Mouse (Mus musculus) embryonic stem cell, embryonic (primary cell): ENCODE measurements at regions not wholly inside any gene's neighbourhood (a gene's known extent, or its start where the extent isn't known, plus 50 kb on each side); places are given as distances from the start of the nearest gene placed in this dataset.

Experiments used
- CTCF ChIA-PET, 4 experiments: fragments of 300-600 bp in 2 of 4; fragments of 350-600 bp in 2 of 4; sonication (Branson Sonifier 250); formaldehyde crosslinking; loops; one replicate each; lab custom pipeline; 2022; ENCODE audit warnings: inconsistent platforms in 2 of 4; lab: Charles Lee
- POLR2A ChIA-PET, 4 experiments: fragments of 300-600 bp in 2 of 4; fragments of 350-600 bp in 2 of 4; sonication (Branson Sonifier 250); formaldehyde crosslinking; loops; one replicate each; lab custom pipeline; 2022; ENCODE audit warnings: antibody characterized with exemption in 4 of 4, inconsistent platforms in 1 of 4; lab: Charles Lee

DNA sequence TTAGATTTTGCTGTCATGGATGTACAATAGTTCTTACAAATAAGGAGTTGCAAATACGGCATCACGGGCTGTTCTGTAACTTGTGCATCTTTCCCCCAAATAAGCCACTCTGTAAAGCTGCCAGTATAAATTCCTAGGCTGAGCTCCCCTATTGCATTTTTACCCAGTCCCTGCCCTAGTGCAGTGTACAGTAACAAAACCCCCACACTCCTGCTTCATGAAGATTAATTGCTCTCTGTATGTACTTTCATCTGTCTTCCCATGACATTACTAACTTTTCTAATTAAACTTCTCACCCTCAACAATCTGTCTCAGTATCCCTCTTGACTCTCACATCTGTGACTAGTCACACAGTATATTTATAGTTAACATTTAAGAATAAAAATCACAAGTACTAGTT lies 73.4 kb downstream of the Tm4sf1 start:
- ChIA-PET CTCF (no interaction called here), POLR2A (no interaction called here)

DNA sequence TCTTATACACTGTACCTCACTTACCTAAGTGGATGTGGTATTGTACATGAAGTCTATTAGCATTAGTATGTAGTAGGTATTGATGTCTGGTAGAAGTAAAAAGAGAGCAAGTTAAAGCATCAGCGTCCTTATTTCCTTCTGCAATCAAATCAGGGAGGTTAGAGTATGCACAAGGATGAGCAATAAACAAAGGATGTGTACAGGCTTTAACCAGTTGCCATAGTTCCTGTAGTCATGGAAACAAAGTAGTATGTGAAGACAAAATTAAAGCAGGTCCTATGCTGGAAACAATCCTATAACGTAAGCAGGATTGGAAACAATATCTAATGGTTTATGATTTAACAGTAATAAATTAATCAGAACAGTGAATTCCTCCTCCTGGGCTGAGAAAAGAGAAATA lies 78.0 kb downstream of the Tm4sf1 start:
- CTCF ChIA-PET: no interaction called here
- POLR2A ChIA-PET: no interaction called here

DNA sequence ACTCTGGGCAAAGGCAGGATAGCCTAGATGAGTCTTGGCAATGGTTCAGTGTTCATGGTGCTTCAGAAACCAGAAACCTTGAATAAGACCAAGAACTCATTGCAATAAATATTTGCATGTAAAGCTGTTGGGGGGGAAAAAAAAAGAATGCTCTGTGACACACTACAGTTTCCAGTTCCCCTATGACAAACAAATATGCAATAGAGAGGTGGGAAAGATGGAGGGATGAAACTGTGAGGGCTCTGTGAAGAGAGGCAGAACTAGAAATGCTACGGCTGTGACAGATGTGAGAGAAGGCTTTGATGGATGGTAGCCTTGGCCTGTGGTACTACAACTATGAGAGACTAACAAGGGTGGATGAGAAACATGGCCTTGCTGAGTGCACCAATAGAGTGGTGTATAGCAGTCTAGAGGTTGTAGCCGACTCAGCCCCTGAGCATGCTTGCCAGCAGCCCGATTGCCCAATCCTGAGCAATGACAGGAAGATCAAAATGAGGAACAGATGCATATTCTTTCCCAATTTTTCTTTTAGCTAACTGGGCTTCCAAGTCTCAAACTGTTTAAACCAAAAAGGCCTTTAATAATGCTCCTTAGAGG lies 79.4 kb downstream of the Tm4sf1 start:
- POLR2A ChIA-PET: no interaction called here
- CTCF ChIA-PET: no interaction called here

DNA sequence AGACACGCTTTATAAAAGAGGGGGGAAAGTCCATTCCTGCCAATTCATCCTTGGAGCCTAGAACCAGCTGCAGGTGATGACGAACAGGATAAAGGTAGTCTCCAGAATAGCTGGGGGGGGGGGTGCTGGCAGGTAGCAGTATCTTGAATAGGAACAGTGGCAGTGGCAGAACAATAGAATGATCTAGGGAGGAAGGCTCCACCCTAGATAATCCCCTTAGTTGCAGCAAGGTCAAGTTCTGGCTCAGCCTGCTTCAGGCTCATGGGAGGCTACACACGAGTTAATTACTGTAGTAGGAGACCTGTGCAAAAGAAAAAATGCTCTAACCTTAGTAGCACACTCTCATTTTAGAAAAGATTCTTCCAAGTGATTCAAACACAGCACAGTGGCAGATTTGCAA lies 83.4 kb downstream of the Tm4sf1 start:
- ChIA-PET POLR2A (interaction anchor here in 2 of 4 experiments (0.6 kb wide), 2 partner anchors 122 to 1894 kb away, joined by 3 read pairs; no protein-coding TSS in a partner anchor), CTCF (interaction anchor here in 2 of 4 experiments (0.5 to 0.7 kb wide), 2 partner anchors 209 to 1226 kb away, joined by 4 to 6 read pairs; no protein-coding TSS in a partner anchor)

DNA sequence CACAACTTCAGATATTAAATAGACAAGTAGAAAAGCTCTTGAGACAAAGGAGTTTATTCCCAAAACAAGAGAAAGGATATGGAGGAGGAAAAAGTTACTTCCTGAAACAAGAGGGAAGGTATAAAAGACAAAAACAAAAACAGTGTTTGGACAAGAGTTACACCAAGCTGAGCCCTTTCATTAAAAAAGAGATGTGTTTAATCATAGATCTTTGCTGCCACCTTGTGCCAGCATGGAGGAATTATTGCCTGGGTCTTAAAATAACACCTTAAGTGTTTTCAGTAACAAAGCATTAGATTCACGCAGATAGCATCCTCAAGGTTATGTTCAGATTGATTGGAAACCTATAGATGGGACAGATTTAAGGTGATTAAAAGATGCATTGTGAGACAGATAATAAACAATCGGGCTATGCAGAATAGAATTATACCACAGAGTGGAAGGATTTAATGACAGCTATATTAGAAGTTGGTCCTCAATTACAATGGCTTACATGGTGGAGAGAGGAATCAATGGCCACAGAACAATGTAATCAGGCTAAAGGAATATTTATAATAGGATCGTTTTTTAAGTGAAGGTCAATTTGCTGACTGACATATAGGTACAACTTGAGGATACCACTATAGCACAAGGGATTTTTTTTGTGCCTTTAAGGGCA lies 97.6 kb downstream of the Tm4sf1 start:
- ChIA-PET CTCF (interaction anchor here in 1 of 4 experiments (0.5 kb wide), 1 partner anchor 1850 kb away, joined by 3 read pairs; no protein-coding TSS in a partner anchor), POLR2A (no interaction called here)

DNA sequence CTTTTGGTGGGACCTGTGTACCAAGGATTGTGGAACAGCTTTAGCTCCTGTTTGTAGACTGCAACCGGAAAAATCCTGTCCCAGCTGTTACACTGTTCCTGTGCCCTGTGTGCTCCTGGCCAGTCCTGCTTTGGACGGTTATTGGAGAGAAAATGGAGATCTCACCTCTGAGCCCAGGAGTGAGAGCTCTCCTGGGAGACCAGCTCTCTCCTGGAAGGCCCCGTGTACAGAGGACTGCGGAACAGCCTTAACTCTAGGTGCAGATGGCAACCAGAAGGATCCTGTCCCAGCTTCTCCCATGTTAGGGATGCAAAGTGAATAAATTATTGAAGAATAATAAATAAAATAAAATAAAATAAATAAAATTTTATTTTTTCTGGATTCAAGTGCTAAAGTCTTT lies 98.4 kb downstream of the Tm4sf1 start:
- POLR2A ChIA-PET: no interaction called here
- CTCF ChIA-PET: interaction anchor here in 1 of 4 experiments (0.5 kb wide), 1 partner anchor 1849 kb away, joined by 3 read pairs; no protein-coding TSS in a partner anchor

DNA sequence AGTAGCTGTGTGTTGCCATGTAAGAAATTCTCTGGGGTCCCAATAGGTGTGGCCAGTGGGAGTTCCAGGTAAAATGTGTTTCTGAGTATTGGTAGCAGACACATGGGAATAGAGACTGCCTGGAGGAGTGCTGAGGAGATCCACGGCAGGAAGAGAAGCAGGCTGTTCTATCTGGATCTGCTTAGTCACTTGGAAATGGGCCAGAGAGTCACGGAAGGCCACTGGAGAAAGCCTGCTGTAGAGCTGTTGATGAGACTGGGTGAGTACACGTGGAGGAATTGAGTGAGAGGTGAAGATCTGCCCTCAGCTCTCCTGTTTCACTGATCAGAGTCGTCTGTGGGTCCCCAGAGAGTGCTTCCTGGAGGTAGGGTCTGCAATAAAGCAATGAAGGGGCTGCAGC lies 120.2 kb downstream of the Tm4sf1 start:
- CTCF ChIA-PET: no interaction called here
- POLR2A ChIA-PET: no interaction called here

DNA sequence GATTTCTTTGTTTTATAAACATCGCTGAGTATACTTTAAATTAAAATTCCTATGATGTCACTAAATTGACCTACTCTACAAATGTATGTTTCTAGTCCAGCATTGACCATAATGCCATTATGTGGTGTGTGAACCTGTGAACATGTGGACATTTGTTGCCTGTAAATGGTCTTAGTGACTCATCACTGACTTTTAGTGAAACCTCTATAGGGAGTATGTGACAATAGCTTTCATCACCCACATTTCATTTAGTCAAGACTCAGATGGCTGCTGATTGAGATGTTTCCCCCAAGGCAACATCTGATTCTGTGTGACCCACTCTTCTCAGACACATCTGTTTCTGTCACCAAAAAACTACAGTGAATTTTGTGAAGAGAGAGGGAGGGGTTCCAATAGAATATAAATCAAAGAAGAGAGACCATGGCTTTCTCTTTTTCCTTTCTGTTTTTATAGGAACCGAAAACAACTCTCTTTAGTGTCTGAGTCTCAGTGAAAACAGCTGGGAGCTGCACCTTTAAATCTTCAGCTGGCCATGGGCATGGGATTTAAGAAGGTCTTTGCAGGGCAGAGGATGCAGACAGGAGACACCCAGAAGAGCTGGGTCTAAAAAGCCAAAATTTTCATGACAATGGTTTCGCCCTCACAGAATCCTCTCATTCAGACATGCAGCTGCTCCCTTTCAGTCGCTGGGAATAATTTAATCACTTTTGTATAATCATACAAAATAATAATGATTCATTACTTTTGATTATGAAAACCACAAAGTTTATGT lies 148.4 kb downstream of the Tm4sf1 start:
- ChIA-PET CTCF (no interaction called here), POLR2A (no interaction called here)

DNA sequence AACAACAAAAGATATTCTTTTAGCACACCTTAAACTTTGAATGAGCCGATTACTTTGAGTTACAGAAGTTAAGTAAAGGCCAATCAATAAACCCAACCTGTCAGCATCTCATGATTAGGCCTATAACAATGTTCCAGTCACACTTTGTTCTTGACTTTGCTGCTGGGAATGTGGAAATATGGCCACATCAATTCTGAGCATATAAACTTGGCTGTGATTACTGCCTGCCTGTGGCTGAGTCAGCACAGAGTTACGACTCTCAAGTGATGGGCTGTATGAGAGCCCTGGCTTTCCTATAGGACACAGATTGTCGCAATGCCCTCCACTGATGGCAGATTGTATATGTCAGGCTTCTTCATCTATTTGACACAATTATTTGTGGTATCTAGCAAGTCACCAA lies 152.6 kb downstream of the Tm4sf1 start:
- POLR2A ChIA-PET: no interaction called here
- CTCF ChIA-PET: no interaction called here

DNA sequence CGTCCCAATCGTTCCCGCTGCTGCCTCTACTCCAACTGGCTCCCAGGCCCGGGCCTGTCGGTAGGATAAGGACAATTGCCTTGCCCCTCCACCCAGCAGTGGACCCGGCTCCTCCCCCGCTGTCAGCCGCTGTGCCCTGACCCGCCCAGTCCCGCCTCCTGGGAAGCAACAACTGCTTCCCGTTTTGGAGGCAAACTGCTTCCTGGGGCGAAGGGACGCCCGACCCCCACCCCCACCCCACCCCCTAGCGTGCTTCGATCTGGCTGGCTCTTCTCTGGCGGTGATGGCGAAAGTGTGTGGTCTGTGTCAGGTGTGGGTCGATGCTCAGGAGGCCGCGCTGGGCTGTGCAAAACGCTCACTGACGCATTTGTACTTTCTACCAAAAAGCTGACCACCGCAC lies 164.9 kb downstream of the Tm4sf1 start:
- CTCF ChIA-PET: no interaction called here

DNA sequence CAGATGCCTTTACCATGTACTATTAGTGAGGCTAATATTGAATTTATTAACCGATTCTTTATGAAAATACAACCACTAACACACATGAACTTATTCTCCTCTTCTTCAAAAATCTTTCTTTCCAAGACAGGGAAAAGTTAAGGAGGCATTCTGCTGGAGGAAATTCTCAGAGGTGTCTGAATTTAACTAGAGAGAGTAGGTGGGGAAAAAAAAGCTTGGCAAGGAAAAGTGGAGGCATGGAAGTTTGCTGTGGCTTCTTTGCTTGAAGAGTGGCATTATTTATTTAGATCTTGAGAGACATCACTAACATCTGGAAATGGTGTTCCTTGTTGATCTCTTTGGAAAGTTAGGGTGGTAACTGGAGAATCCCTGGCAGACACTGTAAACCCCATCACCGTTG lies 173.2 kb downstream of the Tm4sf1 start:
- ChIA-PET CTCF (no interaction called here), POLR2A (no interaction called here)

More for the DNA sequence above, 164.9 kb downstream of the Tm4sf1 start:
- POLR2A ChIA-PET: no interaction called here

DNA sequence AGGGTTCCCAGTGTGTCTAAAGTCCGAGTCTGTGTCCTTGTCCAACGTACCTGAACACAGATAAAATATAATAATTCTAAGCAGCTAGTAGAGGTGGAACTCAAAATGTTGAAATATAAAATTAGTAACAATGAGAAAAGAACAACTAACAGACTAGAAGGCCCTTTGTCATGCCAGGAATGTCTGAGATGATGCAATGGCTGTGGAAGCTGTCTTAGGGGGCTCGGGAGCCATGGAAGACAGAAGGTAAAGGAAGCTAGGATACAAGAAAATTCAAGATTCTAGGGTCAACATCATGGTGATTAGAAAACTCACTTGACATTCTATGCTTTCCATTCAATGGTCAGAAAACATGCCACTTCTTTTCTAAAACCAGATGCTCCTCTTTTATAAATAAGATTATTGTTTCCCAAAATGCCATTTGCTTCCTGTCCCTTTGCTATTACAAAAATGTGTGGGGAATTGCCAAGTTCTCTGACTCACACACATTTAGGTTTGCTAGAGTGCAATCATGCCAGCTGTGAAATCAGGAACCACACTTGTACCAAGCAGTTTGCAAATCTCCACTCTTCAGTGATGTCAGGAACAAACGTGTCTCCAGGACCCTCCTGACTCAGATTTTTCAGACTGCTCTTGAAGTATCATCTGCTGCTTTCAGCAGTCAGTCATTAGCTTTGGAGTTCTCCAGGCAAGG lies 175.8 kb downstream of the Tm4sf1 start:
- ChIA-PET POLR2A (no interaction called here), CTCF (no interaction called here)

DNA sequence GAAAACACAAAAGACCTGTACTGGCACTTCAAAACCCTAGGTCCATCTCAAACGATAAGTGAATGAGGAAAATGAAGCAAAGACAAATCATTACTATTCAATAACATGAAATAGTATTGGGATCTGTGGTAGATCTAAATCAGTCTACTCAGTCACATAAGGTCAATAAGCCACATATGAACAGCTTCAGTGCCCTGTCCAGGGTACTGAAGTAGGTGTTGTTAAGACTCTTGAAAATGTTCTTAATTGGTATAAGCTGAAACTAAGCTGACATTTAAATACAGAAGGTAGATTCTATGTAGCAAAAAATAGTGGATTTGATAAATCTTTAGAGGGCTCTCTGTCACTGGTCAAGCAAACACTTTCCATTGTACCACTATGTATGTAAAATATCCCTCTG lies 183.8 kb downstream of the Tm4sf1 start:
- ChIA-PET CTCF (no interaction called here), POLR2A (no interaction called here)

DNA sequence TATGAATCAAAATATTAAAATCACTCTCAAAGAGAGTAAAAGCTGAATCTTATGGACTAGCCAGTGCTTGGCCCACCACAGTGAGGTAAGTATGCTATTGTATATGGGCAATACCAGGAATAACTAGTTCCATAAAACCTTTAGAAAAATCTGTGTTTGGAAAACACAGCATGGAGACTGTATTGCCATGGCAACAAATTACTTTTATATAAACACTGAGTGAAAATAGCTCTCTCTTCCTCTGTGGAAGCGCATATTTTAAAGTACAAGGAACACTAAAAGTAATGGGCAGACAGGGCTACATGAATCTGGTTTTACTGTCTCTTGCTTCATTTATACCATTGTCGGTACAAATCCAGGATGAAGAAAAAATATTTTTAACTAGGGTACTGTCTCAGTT lies 199.5 kb downstream of the Tm4sf1 start:
- POLR2A ChIA-PET: no interaction called here
- CTCF ChIA-PET: no interaction called here

DNA sequence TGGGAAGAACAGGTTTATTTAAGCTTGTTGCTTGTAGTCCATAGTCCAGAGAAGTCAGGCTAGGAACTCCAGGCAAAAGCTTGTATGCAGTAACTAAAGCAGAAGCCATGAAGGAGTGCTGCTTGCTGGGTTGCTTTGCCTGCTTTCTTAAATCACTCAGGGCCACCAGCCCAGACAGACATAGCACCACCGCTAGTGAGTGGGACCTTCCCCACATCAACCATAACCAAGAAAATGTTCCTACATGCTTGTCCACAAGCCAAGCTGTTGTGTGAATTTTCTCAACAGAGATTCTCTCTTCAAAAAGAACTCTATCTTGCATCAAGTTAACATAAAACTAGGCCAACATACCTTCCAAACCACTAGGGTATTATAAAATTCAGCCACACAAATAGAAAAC lies 201.3 kb downstream of the Tm4sf1 start:
- ChIA-PET CTCF (interaction anchor here in 1 of 4 experiments (0.7 kb wide), 1 partner anchor 952 kb away, joined by 9 read pairs; no protein-coding TSS in a partner anchor), POLR2A (no interaction called here)

DNA sequence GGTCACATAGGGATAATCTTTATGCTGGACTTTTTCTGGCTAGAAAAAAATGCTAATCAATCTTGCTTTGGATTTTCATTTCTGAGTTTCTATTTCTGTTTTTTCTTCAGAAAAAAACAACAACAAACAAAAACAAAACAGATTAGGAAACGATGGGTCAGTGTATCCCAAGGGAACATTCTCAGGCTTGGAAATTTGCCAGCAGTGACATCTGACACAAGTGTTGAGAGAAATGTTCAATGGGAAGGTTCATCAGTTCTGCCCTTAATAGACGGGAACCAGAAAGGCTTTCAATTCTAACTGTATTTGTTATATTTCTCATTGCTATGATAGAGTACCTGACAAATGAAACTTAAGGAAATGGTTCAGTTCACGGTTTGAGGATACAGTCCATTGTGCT lies 206.9 kb downstream of the Tm4sf1 start:
- ChIA-PET POLR2A (interaction anchor here in 1 of 4 experiments (0.5 kb wide), 1 partner anchor 117 kb away, joined by 3 read pairs; no protein-coding TSS in a partner anchor), CTCF (no interaction called here)

DNA sequence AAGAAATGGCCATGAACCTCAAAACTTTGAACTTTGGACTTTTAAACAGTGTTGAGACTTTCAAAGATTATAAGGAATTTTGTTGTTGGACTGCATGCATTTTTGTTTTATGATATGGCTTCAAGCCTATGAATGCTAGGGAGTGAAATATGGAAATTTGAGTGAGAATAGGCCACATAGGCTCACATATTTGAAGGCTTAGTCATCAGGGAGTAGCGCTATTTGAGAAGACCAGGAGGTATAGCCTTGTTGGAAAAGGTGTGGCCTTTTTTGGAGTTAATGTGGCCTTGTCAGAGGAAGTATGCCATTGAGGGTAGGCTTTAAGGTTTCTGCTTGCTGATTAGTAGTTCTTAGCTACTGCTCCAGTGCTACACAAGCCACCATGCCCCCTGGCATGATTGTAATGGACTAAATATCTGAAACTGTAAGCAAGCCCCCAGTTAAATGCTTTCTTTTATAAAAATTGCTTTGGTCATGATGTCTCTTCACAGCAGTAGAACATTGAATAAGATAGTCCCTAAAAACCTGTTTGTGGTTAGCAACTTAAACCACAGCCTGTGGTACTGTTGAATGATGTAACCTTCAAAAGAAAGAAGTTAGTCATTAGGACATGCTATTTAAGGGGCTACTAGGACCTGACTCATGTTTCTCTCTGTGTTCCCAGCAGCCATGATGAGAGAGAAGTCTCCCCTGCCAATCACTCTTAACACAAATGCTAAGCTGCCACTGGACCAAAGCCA lies 208.4 kb downstream of the Tm4sf1 start:
- POLR2A ChIA-PET: no interaction called here
- CTCF ChIA-PET: no interaction called here

DNA sequence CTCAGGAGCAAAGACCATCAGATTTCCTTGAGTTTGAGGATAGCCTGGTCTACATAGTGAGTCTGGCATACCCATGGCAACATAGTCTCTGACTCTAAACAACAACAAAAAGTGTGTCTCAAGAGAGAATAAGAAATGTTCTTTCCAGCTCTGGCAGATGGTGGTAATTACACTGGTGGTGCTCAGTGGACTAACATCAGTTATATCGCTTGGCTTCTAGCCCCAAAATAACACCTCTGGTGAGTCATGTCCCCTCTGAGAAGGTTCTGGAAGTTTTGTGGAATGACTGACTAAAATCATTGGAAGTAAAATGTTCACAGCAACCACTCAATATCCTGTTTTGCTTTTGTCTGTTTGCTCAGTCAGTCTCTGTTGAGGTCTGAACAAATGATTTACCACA lies 227.3 kb downstream of the Tm4sf1 start:
- CTCF ChIA-PET: no interaction called here
- POLR2A ChIA-PET: no interaction called here

DNA sequence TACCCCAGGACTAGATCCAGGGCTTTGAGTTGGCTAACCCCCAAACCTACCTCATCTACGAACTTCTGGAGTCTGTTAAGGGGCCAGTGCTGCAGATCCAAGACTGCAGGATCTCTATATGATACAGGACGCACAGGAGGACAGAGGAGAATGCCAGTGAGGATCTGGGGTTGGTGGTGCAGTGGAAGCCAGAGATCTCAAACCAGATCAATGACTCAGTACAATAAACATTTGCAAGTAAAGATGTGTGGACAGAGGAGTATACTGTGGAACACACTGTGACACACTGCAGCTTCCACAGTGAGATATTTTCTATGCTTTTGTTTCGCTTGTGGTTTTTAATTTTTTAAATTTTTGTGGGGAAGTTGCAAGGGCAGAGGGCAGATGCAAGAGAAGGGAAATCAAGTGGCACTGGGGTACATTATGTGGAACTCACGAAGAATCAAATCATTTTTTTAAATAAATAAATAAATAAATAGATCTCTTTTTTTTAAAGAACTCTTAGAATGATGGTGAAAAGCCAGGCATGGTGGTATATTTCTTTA lies 227.8 kb downstream of the Tm4sf1 start:
- ChIA-PET CTCF (no interaction called here), POLR2A (no interaction called here)
